29 mouse cellular contexts compared by ENCODE assay signal in the genomic region with DNA sequence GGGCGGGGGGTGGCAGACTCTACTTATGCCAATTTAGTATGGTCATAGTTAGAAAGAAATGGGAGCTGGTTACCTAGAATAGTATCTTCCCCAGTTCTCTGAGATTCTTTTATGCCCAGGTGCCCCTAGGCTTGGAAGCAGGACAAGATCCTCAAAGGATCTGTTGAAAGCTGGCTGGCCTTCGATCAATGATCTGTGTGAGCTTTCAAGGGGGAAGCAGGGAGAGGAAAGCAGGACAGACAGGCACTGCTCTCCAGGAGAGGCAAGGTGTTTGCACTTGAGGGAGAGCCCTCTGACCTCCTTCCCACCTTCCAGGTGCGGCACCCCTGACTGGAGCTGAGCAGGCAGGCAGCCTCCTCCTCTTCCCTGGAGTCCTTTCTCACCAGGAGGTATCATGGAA.
A peak's percentile ranks its signal among the peaks of the same experiment; 100 is the strongest.
DNase-seq lines count a peak whose midpoint lies in the region; ATAC-seq and TF ChIP-seq lines count a peak whose summit lies in the region.
"Had no signal": no experiment of that assay in that cellular context is flagged by ENCODE, and none has a peak within 500 bp of the region (broad histone marks: within the 10 kb centered on the region; RNA-seq: fewer than 3 reads in every experiment).

No protein-coding gene starts in this region.

- peak; percentile 27 for DNase-seq in forebrain, embryonic 11.5 days (ENCODE audit: low spot score)
- DNase-seq in heart, postnatal 4 days: peak; percentile 22
- no peak for DNase-seq in heart, adult 2 months
- peak; percentile 48 for DNase-seq in cerebellum, adult 8-10 months
- peak; percentile 56 to 62 for DNase-seq in cerebellum, postnatal 25 days
- DNase-seq in left cerebral cortex, postnatal 14 days (ENCODE audit: low spot score in 2 of 2): no peak
- DNase-seq: adrenal gland, postnatal 14 days; kidney, adult 8-10 months; layer of hippocampus, postnatal 36 days; right cerebral cortex, adult 18-20 months; spleen, adult 18-20 months; thymus, adult 18-20 months; thymus, postnatal 25 days had no signal

- intact Hi-C loops in heart, adult 2 months (cut with DNase I): no loop called here
- intact Hi-C loops in left cerebral cortex, postnatal 14 days (cut with DNase I): no loop called here

- H3K4me2 ChIP-seq in forebrain, embryonic 11.5 days (ENCODE audit: low read depth, low read length, severe bottlenecking): no peak overlapping the region
- H3K4me2 ChIP-seq in forebrain, embryonic 13.5 days: no peak overlapping the region
- no peak overlapping the region for H3K4me2 ChIP-seq in midbrain, embryonic 15.5 days
- H3K4me2 ChIP-seq: heart, embryonic 11.5 days; intestine, embryonic 15.5 days; limb, embryonic 12.5 days; liver, embryonic 15.5 days; lung, embryonic 15.5 days; midbrain, embryonic 11.5 days; neural tube, embryonic 12.5 days had no signal

- no peak for TF ChIP-seq POLR2A in heart, adult 2 months (IDR thresholded peaks at IDR 0.05; ENCODE audit: insufficient read depth, low read depth, low read length)

- no peaks in the 10 kb centered on the region for H3K27me3 ChIP-seq in forebrain, embryonic 11.5 days (ENCODE audit: control insufficient read depth, insufficient read depth, low read length)
- no peaks in the 10 kb centered on the region for H3K27me3 ChIP-seq in forebrain, embryonic 13.5 days
- H3K27me3 ChIP-seq in heart, adult 2 months (ENCODE audit: control insufficient read depth, insufficient read depth, low read length): no peaks in the 10 kb centered on the region
- H3K27me3 ChIP-seq in midbrain, embryonic 15.5 days (replicated peaks): no peaks in the 10 kb centered on the region
- H3K27me3 ChIP-seq: intestine, embryonic 15.5 days; limb, embryonic 12.5 days; liver, embryonic 15.5 days; lung, embryonic 15.5 days; neural tube, embryonic 12.5 days; Patski had no signal

- no peaks in the 10 kb centered on the region for H3K9me3 ChIP-seq in forebrain, embryonic 11.5 days (ENCODE audit: control insufficient read depth, low read length)
- H3K9me3 ChIP-seq in forebrain, embryonic 13.5 days (replicated peaks): no peaks in the 10 kb centered on the region
- H3K9me3 ChIP-seq in midbrain, embryonic 15.5 days: no peaks in the 10 kb centered on the region
- H3K9me3 ChIP-seq: intestine, embryonic 15.5 days; limb, embryonic 12.5 days; liver, embryonic 15.5 days; lung, embryonic 15.5 days; neural tube, embryonic 12.5 days had no signal

- no peaks in the 10 kb centered on the region for H3K36me3 ChIP-seq in forebrain, embryonic 11.5 days (ENCODE audit: control insufficient read depth, insufficient read depth, low read length)
- H3K36me3 ChIP-seq in forebrain, embryonic 13.5 days (ENCODE audit: poor library complexity, severe bottlenecking): no peaks in the 10 kb centered on the region
- H3K36me3 ChIP-seq in heart, adult 2 months (ENCODE audit: control insufficient read depth, insufficient read depth, low read length): no peaks in the 10 kb centered on the region
- no peaks in the 10 kb centered on the region for H3K36me3 ChIP-seq in midbrain, embryonic 15.5 days (replicated peaks)
- H3K36me3 ChIP-seq: intestine, embryonic 15.5 days; limb, embryonic 12.5 days; liver, embryonic 15.5 days; lung, embryonic 15.5 days; neural tube, embryonic 12.5 days had no signal

- 70% methylated on average over 3 of the region's 3 CpGs for WGBS in forebrain, embryonic 11.5 days
- 77% methylated on average over 3 of the region's 3 CpGs for WGBS in forebrain, embryonic 13.5 days
- 71% methylated on average over 3 of the region's 3 CpGs for WGBS in heart, adult 2 months
- 85% methylated on average over 3 of the region's 3 CpGs for WGBS in midbrain, embryonic 15.5 days

- no peak for TF ChIP-seq EP300 in heart, adult 2 months (IDR thresholded peaks at IDR 0.05; ENCODE audit: insufficient read depth, low read depth, low read length)

- ATAC-seq in forebrain, embryonic 11.5 days (replicated peaks; ENCODE audit: low FRiP score): no peak
- ATAC-seq in forebrain, embryonic 13.5 days: no peak
- no peak for ATAC-seq in midbrain, embryonic 15.5 days (replicated peaks)
- ATAC-seq: hindbrain, postnatal 0 days; intestine, embryonic 15.5 days; Patski had no signal

- H3K4me3 ChIP-seq in forebrain, embryonic 11.5 days (ENCODE audit: low read depth, low read length): no peak overlapping the region
- no peak overlapping the region for H3K4me3 ChIP-seq in forebrain, embryonic 13.5 days
- H3K4me3 ChIP-seq in heart, adult 2 months: no peak overlapping the region
- H3K4me3 ChIP-seq in midbrain, embryonic 15.5 days: no peak overlapping the region
- H3K4me3 ChIP-seq: erythroblast, embryonic 14.5 days; intestine, embryonic 15.5 days; limb, embryonic 12.5 days; liver, embryonic 15.5 days; lung, embryonic 15.5 days; myocyte; neural tube, embryonic 12.5 days had no signal

- H3K27ac ChIP-seq in forebrain, embryonic 11.5 days (ENCODE audit: low read depth, low read length): no peak overlapping the region
- H3K27ac ChIP-seq in forebrain, embryonic 13.5 days: no peak overlapping the region
- H3K27ac ChIP-seq in heart, adult 2 months: no peak overlapping the region
- H3K27ac ChIP-seq in midbrain, embryonic 15.5 days: no peak overlapping the region
- H3K27ac ChIP-seq: hindbrain, postnatal 0 days; intestine, embryonic 15.5 days; kidney, postnatal 0 days; limb, embryonic 12.5 days; liver, embryonic 15.5 days; lung, embryonic 15.5 days; neural tube, embryonic 12.5 days; stomach, postnatal 0 days had no signal

- no peaks in the 10 kb centered on the region for H3K4me1 ChIP-seq in forebrain, embryonic 11.5 days (replicated peaks; ENCODE audit: control insufficient read depth, insufficient read depth, low read length)
- no peaks in the 10 kb centered on the region; the same call in 1 of the 2 replicates for H3K4me1 ChIP-seq in forebrain, embryonic 13.5 days
- peaks cover 3% of the 10 kb centered on the region; the same call in 1 of the 2 replicates for H3K4me1 ChIP-seq in heart, adult 2 months (ENCODE audit: control insufficient read depth, insufficient read depth, low read length)
- H3K4me1 ChIP-seq in midbrain, embryonic 15.5 days: no peaks in the 10 kb centered on the region
- H3K4me1 ChIP-seq: intestine, embryonic 15.5 days; liver, embryonic 15.5 days; neural tube, embryonic 12.5 days had no signal

- no peak overlapping the region for H3K9ac ChIP-seq in forebrain, embryonic 11.5 days (ENCODE audit: low read length)
- H3K9ac ChIP-seq in forebrain, embryonic 13.5 days: no peak overlapping the region
- H3K9ac ChIP-seq in heart, adult 2 months (ENCODE audit: low read depth, low read length): no peak overlapping the region
- no peak overlapping the region for H3K9ac ChIP-seq in midbrain, embryonic 15.5 days
- H3K9ac ChIP-seq: forebrain, postnatal 0 days; intestine, embryonic 15.5 days; limb, embryonic 12.5 days; liver, embryonic 15.5 days; lung, embryonic 15.5 days; neural tube, embryonic 12.5 days had no signal

- TF ChIP-seq CTCF in heart, adult 2 months (IDR thresholded peaks at IDR 0.05): no peak

- no peaks in the 10 kb centered on the region for H3K79me2 ChIP-seq in heart, adult 2 months (replicated peaks; ENCODE audit: control insufficient read depth, insufficient read depth, low read length)

Comparison
In these comparisons a context has a peak if more than half of its experiments do, and no peak if none do; other contexts are left out.
1. DNase-seq: peak in forebrain, embryonic 11.5 days (single experiment), heart, postnatal 4 days (single experiment), cerebellum, adult 8-10 months (single experiment) and cerebellum, postnatal 25 days (2 of 2); none in heart, adult 2 months (0 of 2) and left cerebral cortex, postnatal 14 days (0 of 2).